Mouse (Mus musculus) limb, embryonic 13.5 days (tissue): ENCODE measurements around the gene Hist1h3e. TPM values are rescaled to one million over a fixed set of nuclear protein-coding genes. Genes with fewer than 3 reads are reported as not detected.
"Not testable (repeated sequence)": the region's sequence is repeated elsewhere in the genome, so short reads cannot be mapped to it uniquely, and the experiment has no call there.

Source experiments
- ATAC-seq: fragments of 200-750 bp; cut with Nextera tagmentation; 2 replicates; pipeline ENCODE4 v1.8.0; 2017; ENCODE audit warnings: low read depth, moderate number of reproducible peaks, moderate TSS enrichment; ENCODE audit not compliant: low FRiP score
- H3K27ac ChIP-seq: fragments of 300-500 bp; sonication (generic); 2 replicates; pipeline ENCODE4 v1.5.1; 2015; ENCODE audit warnings: inconsistent platforms, mild to moderate bottlenecking, moderate library complexity
- H3K27me3 ChIP-seq: fragments of 300-500 bp; sonication (generic); 2 replicates; pipeline ENCODE4 v1.6.1; 2015; ENCODE audit warnings: mild to moderate bottlenecking, inconsistent platforms
- H3K36me3 ChIP-seq: fragments of 300-500 bp; sonication (generic); 2 replicates; pipeline ENCODE4 v1.6.1; 2015; ENCODE audit warnings: inconsistent platforms, mild to moderate bottlenecking, moderate library complexity
- H3K4me1 ChIP-seq: fragments of 300-500 bp; sonication (generic); 2 replicates; pipeline ENCODE4 v1.6.1; 2015; ENCODE audit warnings: inconsistent platforms
- H3K4me2 ChIP-seq: fragments of 300-500 bp; sonication (generic); replicated peaks from 2 replicates; pipeline ENCODE4 v1.6.1; 2015; ENCODE audit warnings: inconsistent platforms, mild to moderate bottlenecking, moderate library complexity
- H3K4me3 ChIP-seq: fragments of 300-500 bp; sonication (generic); 2 replicates; pipeline ENCODE4 v1.5.1; 2015; ENCODE audit warnings: moderate library complexity, mild to moderate bottlenecking, inconsistent platforms
- H3K9ac ChIP-seq: fragments of 300-500 bp; sonication (generic); 2 replicates; pipeline ENCODE4 v1.6.1; 2015; ENCODE audit warnings: mild to moderate bottlenecking, inconsistent platforms
- H3K9me3 ChIP-seq: fragments of 300-500 bp; sonication (generic); 2 replicates; pipeline ENCODE4 v1.6.1; 2016; ENCODE audit warnings: inconsistent platforms
- WGBS: fragments of 180-500 bp; shearing (Covaris S2); methylation state at CpG from one replicate; pipeline ENCODE4 v1.1.7; 2015; 5-methylcytosine and 5-hydroxymethylcytosine counted together
- polyA plus RNA-seq: library from polyadenylated mRNA; unstranded; fragments of >200 nt; fragmentation: Nextera tagmentation; extraction: Ambion mirVana; gene quantifications from 2 replicates; pipeline ENCODE4 v1.2.1, GENCODE M21; 2015

Gene Hist1h3e
- polyA plus RNA-seq, 1 experiment from 2014 or later, result 8.2 TPM

GRCm38 (mm10) chr13:23577835-23578234 lies 15.7 kb upstream of the Hist1h3e start:
- Histone ChIP-seq H3K4me1 (peaks cover 35% of the 10 kb centered on the region), H3K27me3 (no peaks in the 10 kb centered on the region), H3K27ac (no peak overlapping the region), H3K9me3 (no peaks in the 10 kb centered on the region), H3K4me3 (no peak overlapping the region), H3K4me2 (no peak overlapping the region), H3K9ac (no peak overlapping the region), H3K36me3 (no peaks in the 10 kb centered on the region)
- no peak for ATAC-seq
- 88% methylated on average over 1 of the region's 1 CpGs for WGBS

GRCm38 (mm10) chr13:23576906-23577639 lies 14.9 kb upstream of the Hist1h3e start:
- Histone ChIP-seq H3K27ac (peak overlapping the region; percentile 87), H3K4me1 (peaks cover 35% of the 10 kb centered on the region), H3K9ac (peak overlapping the region; percentile 79), H3K36me3 (no peaks in the 10 kb centered on the region), H3K27me3 (no peaks in the 10 kb centered on the region), H3K9me3 (no peaks in the 10 kb centered on the region), H3K4me3 (peak overlapping the region; percentile 52), H3K4me2 (peak overlapping the region; percentile 70)
- WGBS, result 51% methylated on average over 6 of the region's 6 CpGs
- ATAC-seq, result no peak

- peak overlapping the region; percentile 87 for H3K27ac ChIP-seq
- no peaks in the 10 kb centered on the region for H3K9me3 ChIP-seq
- H3K4me3 ChIP-seq, result peak overlapping the region; percentile 52
- H3K4me2 ChIP-seq, result peak overlapping the region; percentile 70
- peak overlapping the region; percentile 79 for H3K9ac ChIP-seq
- WGBS, result 4% methylated on average over 7 of the region's 7 CpGs
- H3K36me3 ChIP-seq, result no peaks in the 10 kb centered on the region
- no peaks in the 10 kb centered on the region for H3K27me3 ChIP-seq
- ATAC-seq, result no peak
- peaks cover 34% of the 10 kb centered on the region for H3K4me1 ChIP-seq
Observed at GRCm38 (mm10) chr13:23576351-23576881, 14.2 kb upstream of the Hist1h3e start.

GRCm38 (mm10) chr13:23575864-23576313 lies 13.7 kb upstream of the Hist1h3e start:
- under 1% methylated on average over 13 of the region's 40 CpGs for WGBS

GRCm38 (mm10) chr13:23575271-23575851 lies 13.2 kb upstream of the Hist1h3e start, which contains the start of gene Hist1h3d:
Hist1h3d (plus strand) TSS chr13:23575763.
- Histone ChIP-seq H3K9me3 (no peaks in the 10 kb centered on the region), H3K27me3 (no peaks in the 10 kb centered on the region), H3K4me1 (peaks cover 31% of the 10 kb centered on the region), H3K4me2 (peak within 1 kb of the TSS; percentile 70), H3K36me3 (no peaks in the 10 kb centered on the region), H3K27ac (peak within 1 kb of the TSS; percentile 88), H3K9ac (peak within 1 kb of the TSS; percentile 79), H3K4me3 (peak within 1 kb of the TSS; percentile 52)
- peak; percentile 60 for ATAC-seq
- WGBS, result 0% methylated on average over 18 of the region's 18 CpGs

More at GRCm38 (mm10) chr13:23575864-23576313, 13.7 kb upstream of the Hist1h3e start:
- Histone ChIP-seq H3K4me2 (peak overlapping the region; percentile 70), H3K4me3 (peak overlapping the region; percentile 52), H3K27ac (peak overlapping the region; percentile 87), H3K9ac (peak overlapping the region; percentile 79), H3K4me1 (peaks cover 32% of the 10 kb centered on the region)
- H3K27me3 ChIP-seq, ATAC-seq, H3K36me3 ChIP-seq, H3K9me3 ChIP-seq: not testable (repeated sequence)

- not testable (repeated sequence) for H3K27me3 ChIP-seq, ATAC-seq, H3K36me3 ChIP-seq, H3K9me3 ChIP-seq
- Histone ChIP-seq H3K4me1 (peaks cover 35% of the 10 kb centered on the region), H3K9ac (peak overlapping the region; percentile 66), H3K4me3 (peak overlapping the region; percentile 53), H3K4me2 (peak overlapping the region; percentile 61), H3K27ac (peak overlapping the region; percentile 88)
- 0% methylated on average over 12 of the region's 39 CpGs for WGBS
Observed at GRCm38 (mm10) chr13:23574546-23575170, 12.5 kb upstream of the Hist1h3e start.

GRCm38 (mm10) chr13:23573898-23574524 lies 11.8 kb upstream of the Hist1h3e start, which contains the start of the genes Hist1h2bf and Hist1h2ad:
Hist1h2bf (minus strand) TSS chr13:23574196.
Hist1h2ad (plus strand) TSS chr13:23574381.
- 1% methylated on average over 42 of the region's 42 CpGs for WGBS
- peak within 1 kb of the TSS; percentile 53 for H3K4me3 ChIP-seq
- H3K27me3 ChIP-seq, H3K36me3 ChIP-seq, H3K9me3 ChIP-seq: not testable (repeated sequence)
- peak within 1 kb of the TSS; percentile 80 for H3K9ac ChIP-seq
- H3K27ac ChIP-seq, result peak within 1 kb of the TSS; percentile 96
- peaks cover 35% of the 10 kb centered on the region for H3K4me1 ChIP-seq
- ATAC-seq, result peak; percentile 91
- peak within 1 kb of the TSS; percentile 75 for H3K4me2 ChIP-seq

- H3K9me3 ChIP-seq, H3K27me3 ChIP-seq, ATAC-seq, H3K36me3 ChIP-seq: not testable (repeated sequence)
- peak overlapping the region; percentile 80 for H3K9ac ChIP-seq
- peak overlapping the region; percentile 96 for H3K27ac ChIP-seq
- peaks cover 35% of the 10 kb centered on the region for H3K4me1 ChIP-seq
- peak overlapping the region; percentile 75 for H3K4me2 ChIP-seq
- 10% methylated on average over 20 of the region's 20 CpGs for WGBS
- H3K4me3 ChIP-seq, result peak overlapping the region; percentile 53
Observed at GRCm38 (mm10) chr13:23573034-23573897, 11.1 kb upstream of the Hist1h3e start.

- no peak for ATAC-seq
- peak overlapping the region; percentile 80 for H3K9ac ChIP-seq
- peaks cover 35% of the 10 kb centered on the region for H3K4me1 ChIP-seq
- H3K27me3 ChIP-seq, result no peaks in the 10 kb centered on the region
- H3K9me3 ChIP-seq, result no peaks in the 10 kb centered on the region
- H3K4me3 ChIP-seq, result peak overlapping the region; percentile 53
- 36% methylated on average over 2 of the region's 2 CpGs for WGBS
- no peaks in the 10 kb centered on the region for H3K36me3 ChIP-seq
- peak overlapping the region; percentile 96 for H3K27ac ChIP-seq
- peak overlapping the region; percentile 75 for H3K4me2 ChIP-seq
Observed at GRCm38 (mm10) chr13:23572218-23573033, 10.3 kb upstream of the Hist1h3e start.

- under 1% methylated on average over 16 of the region's 34 CpGs for WGBS
- Histone ChIP-seq H3K27ac (peak overlapping the region; percentile 96), H3K9ac (peak overlapping the region; percentile 80)
Observed at GRCm38 (mm10) chr13:23571504-23572217, 9.5 kb upstream of the Hist1h3e start.

More at GRCm38 (mm10) chr13:23571504-23572217, 9.5 kb upstream of the Hist1h3e start:
- H3K27me3 ChIP-seq, H3K9me3 ChIP-seq, ATAC-seq, H3K36me3 ChIP-seq: not testable (repeated sequence)
- Histone ChIP-seq H3K4me2 (peak overlapping the region; percentile 75), H3K4me1 (peaks cover 28% of the 10 kb centered on the region), H3K4me3 (peak overlapping the region; percentile 53)
